Mouse (Mus musculus): ENCODE data around the gene Sugp2. TPM values are rescaled to one million over a fixed set of nuclear protein-coding genes. Genes with fewer than 3 reads are reported as not detected.

The Sugp2 gene
- total RNA-seq, 1 experiment, result 45.5 TPM

GRCm38 (mm10) chr8:70285304-70285703, 51.3 kb downstream of the Sugp2 start:
- no peak for TF ChIP-seq ZC3H11A (IDR thresholded peaks at IDR 0.05; ENCODE audit: borderline replicate concordance, low read depth, low read length)
- no peak for TF ChIP-seq CHD2 (IDR thresholded peaks at IDR 0.05; ENCODE audit: low read depth, low read length)
- TF ChIP-seq HCFC1 (IDR thresholded peaks at IDR 0.05; ENCODE audit: borderline replicate concordance, insufficient read depth, low read length), result no peak
- no peak for TF ChIP-seq MAFK (IDR thresholded peaks at IDR 0.05; ENCODE audit: insufficient read depth, low read depth, low read length)
- TF ChIP-seq ZNF384 (IDR thresholded peaks at IDR 0.05; ENCODE audit: low read depth, low read length), result no peak
- no peak overlapping the region for H3K27ac ChIP-seq (ENCODE audit: insufficient read depth, low read depth, low read length, poor library complexity, severe bottlenecking)
- H3K9me3 ChIP-seq (ENCODE audit: control insufficient read depth, insufficient read depth, low read depth, low read length), result no peaks in the 10 kb centered on the region
- peaks cover 30% of the 10 kb centered on the region; the same call in 1 of the 2 replicates for H3K36me3 ChIP-seq (ENCODE audit: control insufficient read depth, insufficient read depth, low read length, poor library complexity, severe bottlenecking)
- DNase-seq (ENCODE audit: low read depth, low spot score), result no peak
- H3K4me3 ChIP-seq (ENCODE audit: insufficient read depth in 1 of 2, low read depth in 1 of 2, low read length in 2 of 2, poor library complexity in 1 of 2, severe bottlenecking in 1 of 2), result no peak overlapping the region
- peaks cover 4 to 21% of the 10 kb centered on the region in 2 experiments; a peak in 3 of 4 replicates for H3K4me1 ChIP-seq (ENCODE audit: control insufficient read depth in 2 of 2, insufficient read depth in 2 of 2, low read length in 2 of 2, poor library complexity in 1 of 2)
- in situ Hi-C loops (cut with MboI; ENCODE audit: low sequenced_read_pairs in 2 of 2, unreplicated experiment in 2 of 2), result no loop called here
- no peak overlapping the region for H3K9ac ChIP-seq (ENCODE audit: insufficient read depth, low read depth, low read length, poor library complexity, severe bottlenecking)

DNA sequence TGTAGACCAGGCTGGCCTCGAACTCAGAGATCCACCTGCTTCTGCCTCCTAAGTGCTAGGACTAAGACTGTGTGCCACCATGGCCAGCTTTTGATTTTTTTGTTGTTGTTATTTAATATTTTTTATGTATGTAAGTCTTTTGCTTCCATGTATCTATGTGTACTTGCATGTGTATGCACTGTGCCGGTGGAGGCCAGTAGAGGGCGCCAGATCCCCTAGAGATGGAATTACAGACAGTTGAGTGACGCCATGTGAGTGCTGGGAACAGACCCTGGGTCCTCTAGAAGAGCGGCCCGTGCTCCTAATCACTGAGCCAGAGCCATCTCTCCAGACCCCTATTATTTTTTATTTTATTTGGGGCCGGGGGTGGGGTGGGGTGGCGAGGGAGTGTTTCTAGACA, 52.7 kb downstream of the Sugp2 start:
- Histone ChIP-seq H3K9me3 (ENCODE audit: control insufficient read depth, insufficient read depth, low read depth, low read length) (no peaks in the 10 kb centered on the region), H3K27ac (ENCODE audit: insufficient read depth, low read depth, low read length, poor library complexity, severe bottlenecking) (no peak overlapping the region), H3K4me1 (ENCODE audit: control insufficient read depth in 2 of 2, insufficient read depth in 2 of 2, low read length in 2 of 2, poor library complexity in 1 of 2) (peaks cover 0 to 11% of the 10 kb centered on the region in 2 experiments; a peak in 2 of 4 replicates), H3K4me3 (ENCODE audit: insufficient read depth in 1 of 2, low read depth in 1 of 2, low read length in 2 of 2, poor library complexity in 1 of 2, severe bottlenecking in 1 of 2) (no peak overlapping the region), H3K36me3 (ENCODE audit: control insufficient read depth, insufficient read depth, low read length, poor library complexity, severe bottlenecking) (peaks cover 42% of the 10 kb centered on the region; the same call in 1 of the 2 replicates), H3K9ac (ENCODE audit: insufficient read depth, low read depth, low read length, poor library complexity, severe bottlenecking) (no peak overlapping the region)
- DNase-seq (ENCODE audit: low read depth, low spot score), result peak; percentile 59
- in situ Hi-C loops (cut with MboI; ENCODE audit: low sequenced_read_pairs in 2 of 2, unreplicated experiment in 2 of 2), result no loop called here
- TF ChIP-seq HCFC1 (IDR thresholded peaks at IDR 0.05; ENCODE audit: borderline replicate concordance, insufficient read depth, low read length), result no peak; the same call in 1 of the 2 replicates
- TF ChIP-seq ZNF384 (IDR thresholded peaks at IDR 0.05; ENCODE audit: low read depth, low read length), result no peak
- TF ChIP-seq ZC3H11A (IDR thresholded peaks at IDR 0.05; ENCODE audit: borderline replicate concordance, low read depth, low read length), result no peak
- TF ChIP-seq CHD2 (IDR thresholded peaks at IDR 0.05; ENCODE audit: low read depth, low read length), result no peak
- no peak for TF ChIP-seq MAFK (IDR thresholded peaks at IDR 0.05; ENCODE audit: insufficient read depth, low read depth, low read length)

DNA sequence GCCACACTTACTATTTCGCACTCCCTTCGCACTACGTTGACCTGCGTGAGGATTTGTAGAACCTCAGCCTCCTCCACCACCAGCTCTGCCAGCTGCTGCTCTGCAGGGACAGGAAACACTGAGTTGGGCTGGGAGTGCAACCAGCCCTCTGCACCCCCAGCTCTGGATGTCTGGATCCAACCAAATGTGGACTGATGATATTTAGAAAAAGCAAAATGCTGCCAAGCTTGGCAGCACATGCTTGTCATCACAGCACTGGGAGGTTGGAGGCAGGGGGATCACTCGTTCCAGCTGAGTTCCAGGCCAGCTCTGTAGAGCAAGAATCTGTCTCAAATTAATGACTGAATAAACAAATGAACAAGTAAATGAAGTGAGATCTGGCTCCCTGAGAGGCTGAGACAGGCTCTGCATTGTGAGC, 60.0 kb downstream of the Sugp2 start:
- DNase-seq (ENCODE audit: low read depth, low spot score), result no peak
- H3K9ac ChIP-seq (ENCODE audit: insufficient read depth, low read depth, low read length, poor library complexity, severe bottlenecking), result no peak overlapping the region
- TF ChIP-seq ZC3H11A (IDR thresholded peaks at IDR 0.05; ENCODE audit: borderline replicate concordance, low read depth, low read length), result no peak
- no peak for TF ChIP-seq MAFK (IDR thresholded peaks at IDR 0.05; ENCODE audit: insufficient read depth, low read depth, low read length)
- TF ChIP-seq CHD2 (IDR thresholded peaks at IDR 0.05; ENCODE audit: low read depth, low read length), result no peak
- TF ChIP-seq HCFC1 (IDR thresholded peaks at IDR 0.05; ENCODE audit: borderline replicate concordance, insufficient read depth, low read length), result no peak
- no peak for TF ChIP-seq ZNF384 (IDR thresholded peaks at IDR 0.05; ENCODE audit: low read depth, low read length)
- H3K9me3 ChIP-seq (ENCODE audit: control insufficient read depth, insufficient read depth, low read depth, low read length), result no peaks in the 10 kb centered on the region
- no peak overlapping the region for H3K4me3 ChIP-seq (ENCODE audit: insufficient read depth in 1 of 2, low read depth in 1 of 2, low read length in 2 of 2, poor library complexity in 1 of 2, severe bottlenecking in 1 of 2)
- in situ Hi-C loops (cut with MboI; ENCODE audit: low sequenced_read_pairs in 2 of 2, unreplicated experiment in 2 of 2), result no loop called here
- H3K4me1 ChIP-seq (ENCODE audit: control insufficient read depth in 2 of 2, insufficient read depth in 2 of 2, low read length in 2 of 2, poor library complexity in 1 of 2), result peaks cover 0 to 4% of the 10 kb centered on the region in 2 experiments; a peak in 3 of 4 replicates
- no peak overlapping the region for H3K27ac ChIP-seq (ENCODE audit: insufficient read depth, low read depth, low read length, poor library complexity, severe bottlenecking)
- H3K36me3 ChIP-seq (ENCODE audit: control insufficient read depth, insufficient read depth, low read length, poor library complexity, severe bottlenecking), result peaks cover 76% of the 10 kb centered on the region

DNA sequence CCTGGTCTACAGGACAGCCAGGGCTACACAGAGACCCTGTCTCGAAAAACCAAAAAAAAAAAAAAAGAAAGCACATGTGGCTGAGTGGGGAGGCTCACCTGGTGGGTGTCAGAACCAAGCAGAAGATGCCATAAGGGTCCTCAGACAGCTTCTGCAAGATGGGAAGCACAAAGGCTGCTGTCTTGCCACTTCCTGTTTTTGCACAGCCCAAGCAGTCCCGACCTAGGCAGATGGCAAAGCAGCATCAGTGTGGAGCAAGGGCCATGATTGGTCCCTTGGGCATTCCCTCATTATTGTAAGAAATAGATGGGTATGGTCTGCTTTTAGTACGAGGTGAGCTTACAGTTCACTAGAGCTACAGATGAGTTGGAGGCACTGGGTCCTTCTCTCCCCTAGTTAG, 66.9 kb downstream of the Sugp2 start:
- Histone ChIP-seq H3K27ac (ENCODE audit: insufficient read depth, low read depth, low read length, poor library complexity, severe bottlenecking) (no peak overlapping the region), H3K9me3 (ENCODE audit: control insufficient read depth, insufficient read depth, low read depth, low read length) (no peaks in the 10 kb centered on the region), H3K4me1 (ENCODE audit: control insufficient read depth in 2 of 2, insufficient read depth in 2 of 2, low read length in 2 of 2, poor library complexity in 1 of 2) (no peaks in the 10 kb centered on the region), H3K4me3 (ENCODE audit: insufficient read depth in 1 of 2, low read depth in 1 of 2, low read length in 2 of 2, poor library complexity in 1 of 2, severe bottlenecking in 1 of 2) (no peak overlapping the region), H3K9ac (ENCODE audit: insufficient read depth, low read depth, low read length, poor library complexity, severe bottlenecking) (no peak overlapping the region), H3K36me3 (ENCODE audit: control insufficient read depth, insufficient read depth, low read length, poor library complexity, severe bottlenecking) (peaks cover 36% of the 10 kb centered on the region)
- no peak for DNase-seq (ENCODE audit: low read depth, low spot score)
- no peak for TF ChIP-seq MAFK (IDR thresholded peaks at IDR 0.05; ENCODE audit: insufficient read depth, low read depth, low read length)
- TF ChIP-seq ZC3H11A (IDR thresholded peaks at IDR 0.05; ENCODE audit: borderline replicate concordance, low read depth, low read length), result no peak
- no peak for TF ChIP-seq HCFC1 (IDR thresholded peaks at IDR 0.05; ENCODE audit: borderline replicate concordance, insufficient read depth, low read length)
- TF ChIP-seq ZNF384 (IDR thresholded peaks at IDR 0.05; ENCODE audit: low read depth, low read length), result no peak
- no peak for TF ChIP-seq CHD2 (IDR thresholded peaks at IDR 0.05; ENCODE audit: low read depth, low read length)
- in situ Hi-C loops (cut with MboI; ENCODE audit: low sequenced_read_pairs in 2 of 2, unreplicated experiment in 2 of 2), result no loop called here
